Mouse (Mus musculus): ENCODE measurements at regions not wholly inside any gene's neighbourhood (a gene's known extent, or its start where the extent isn't known, plus 50 kb on each side); places are given as distances from the start of the nearest gene placed in this dataset.

GRCm38 (mm10) chr12:35314035-35314434 lies 220.8 kb downstream of the Ahr start:
- Histone ChIP-seq H3K79me3 (ENCODE audit: low read depth) (no peaks in the 10 kb centered on the region), H3K27me3 (ENCODE audit: control insufficient read depth, insufficient read depth, insufficient read length) (no peaks in the 10 kb centered on the region), H3K4me3 (ENCODE audit: insufficient read depth, poor library complexity, severe bottlenecking) (no peak overlapping the region), H3K79me2 (ENCODE audit: control insufficient read depth, insufficient read depth) (no peaks in the 10 kb centered on the region), H3ac (ENCODE audit: control insufficient read depth, insufficient read length, low read depth) (no peak overlapping the region), H3K36me3 (ENCODE audit: control insufficient read depth, insufficient read depth) (no peaks in the 10 kb centered on the region)
- no peak for TF ChIP-seq CEBPB (IDR thresholded peaks at IDR 0.05; ENCODE audit: low read depth)
- no peak for TF ChIP-seq MAX (IDR thresholded peaks at IDR 0.05)
- TF ChIP-seq USF1 (IDR thresholded peaks at IDR 0.05; ENCODE audit: low read depth), result no peak
- TF ChIP-seq FOSL1 (IDR thresholded peaks at IDR 0.05; ENCODE audit: insufficient read depth, low read length, poor library complexity, severe bottlenecking), result no peak
- TF ChIP-seq CTCF (IDR thresholded peaks at IDR 0.05; ENCODE audit: control insufficient read depth, insufficient read depth, insufficient read length), result no peak
- no peak for TF ChIP-seq MYOG (IDR thresholded peaks at IDR 0.05; ENCODE audit: control insufficient read depth, extremely low read depth, insufficient read length)
- no peak for TF ChIP-seq MYOD1 (IDR thresholded peaks at IDR 0.05; ENCODE audit: control insufficient read depth, insufficient read length, low read depth)

- Histone ChIP-seq H3K4me3 (ENCODE audit: insufficient read depth, poor library complexity, severe bottlenecking) (no peak overlapping the region), H3ac (ENCODE audit: control insufficient read depth, insufficient read length, low read depth) (no peak overlapping the region), H3K79me2 (ENCODE audit: control insufficient read depth, insufficient read depth) (no peaks in the 10 kb centered on the region), H3K36me3 (ENCODE audit: control insufficient read depth, insufficient read depth) (no peaks in the 10 kb centered on the region), H3K79me3 (ENCODE audit: low read depth) (no peaks in the 10 kb centered on the region), H3K27me3 (ENCODE audit: control insufficient read depth, insufficient read depth, insufficient read length) (no peaks in the 10 kb centered on the region)
- peak; percentile 81 for TF ChIP-seq MYOD1 (IDR thresholded peaks at IDR 0.05; ENCODE audit: control insufficient read depth, insufficient read length, low read depth)
- TF ChIP-seq USF1 (IDR thresholded peaks at IDR 0.05; ENCODE audit: low read depth), result no peak
Observed at GRCm38 (mm10) chr12:35313191-35313925, 221.5 kb downstream of the Ahr start.

DNA sequence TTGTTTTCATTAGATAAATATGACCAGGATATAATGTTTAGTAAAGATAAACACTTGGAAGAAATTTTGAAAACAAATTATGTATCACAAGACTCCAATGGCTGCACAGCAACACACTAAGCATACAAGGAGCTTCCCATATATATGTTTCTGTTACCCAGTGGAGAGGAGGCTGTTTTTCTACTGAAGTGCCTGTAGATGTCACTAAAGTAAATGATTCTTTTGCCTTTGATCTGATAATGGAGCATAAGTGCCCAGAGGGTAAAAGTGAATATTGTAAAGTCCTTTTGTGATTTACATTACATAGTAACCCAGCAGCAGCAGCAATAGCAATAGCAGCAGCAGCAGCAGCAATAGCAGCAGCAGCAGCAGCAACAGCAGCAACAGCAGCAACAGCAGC lies 226.3 kb downstream of the Ahr start:
- no peak overlapping the region for H3ac ChIP-seq (ENCODE audit: control insufficient read depth, insufficient read length, low read depth)
- TF ChIP-seq MAX (IDR thresholded peaks at IDR 0.05) (no peak), USF1 (IDR thresholded peaks at IDR 0.05; ENCODE audit: low read depth) (no peak), FOSL1 (IDR thresholded peaks at IDR 0.05; ENCODE audit: insufficient read depth, low read length, poor library complexity, severe bottlenecking) (no peak), MYOD1 (IDR thresholded peaks at IDR 0.05; ENCODE audit: control insufficient read depth, insufficient read length, low read depth) (no peak), CEBPB (IDR thresholded peaks at IDR 0.05; ENCODE audit: low read depth) (no peak), MYOG (IDR thresholded peaks at IDR 0.05; ENCODE audit: control insufficient read depth, extremely low read depth, insufficient read length) (no peak), CTCF (IDR thresholded peaks at IDR 0.05; ENCODE audit: control insufficient read depth, insufficient read depth, insufficient read length) (no peak)

DNA sequence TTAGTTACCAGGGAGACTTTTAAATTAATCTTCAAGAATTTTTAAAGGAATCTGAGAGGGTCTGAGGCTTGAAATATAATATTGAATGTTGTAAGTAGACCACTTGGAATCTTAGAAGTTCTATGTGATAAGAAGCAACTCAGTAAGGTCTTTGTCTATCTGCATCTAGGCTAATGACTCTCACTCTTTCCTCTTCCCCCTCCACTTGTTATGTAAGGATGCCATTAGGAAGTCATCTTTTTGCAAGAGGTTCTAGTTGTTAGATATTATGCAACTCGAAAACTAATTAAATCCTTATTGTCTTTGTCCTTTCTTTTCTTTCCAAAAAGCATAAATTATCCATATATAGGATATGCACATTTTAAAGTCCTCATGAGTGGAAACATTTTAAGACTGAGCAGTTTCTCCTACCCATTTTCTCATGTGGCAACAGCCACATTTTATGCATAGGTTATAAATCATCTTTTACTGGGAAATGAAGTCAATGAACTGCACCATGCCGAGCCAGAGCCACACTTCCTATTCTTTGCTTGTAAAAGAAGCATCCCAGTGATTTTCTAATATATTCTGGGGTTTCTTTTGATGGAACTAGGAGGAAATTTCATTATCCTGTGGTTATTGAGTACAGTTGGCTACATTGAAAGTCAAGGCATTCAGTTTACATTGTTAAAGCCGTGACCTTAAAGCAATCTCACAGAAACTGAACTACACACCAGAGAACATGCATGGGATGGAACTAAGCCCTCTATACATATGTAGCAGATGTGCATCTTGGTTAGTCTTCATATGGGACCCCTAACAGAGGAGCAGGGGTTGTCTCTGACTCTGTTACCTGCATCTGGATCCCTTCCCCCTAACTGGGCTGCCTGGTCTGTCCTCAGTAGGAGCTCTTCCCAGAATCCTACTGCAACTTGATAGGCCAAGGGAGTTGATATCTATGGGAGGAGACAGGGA lies 230.8 kb downstream of the Ahr start:
- H3K79me2 ChIP-seq (ENCODE audit: control insufficient read depth, insufficient read depth), result no peaks in the 10 kb centered on the region
- no peak for TF ChIP-seq USF1 (IDR thresholded peaks at IDR 0.05; ENCODE audit: low read depth)
- no peak for TF ChIP-seq CEBPB (IDR thresholded peaks at IDR 0.05; ENCODE audit: low read depth)
- no peak for TF ChIP-seq CTCF (IDR thresholded peaks at IDR 0.05; ENCODE audit: control insufficient read depth, insufficient read depth, insufficient read length)
- no peak for TF ChIP-seq MAX (IDR thresholded peaks at IDR 0.05)
- TF ChIP-seq FOSL1 (IDR thresholded peaks at IDR 0.05; ENCODE audit: insufficient read depth, low read length, poor library complexity, severe bottlenecking), result no peak
- no peak for TF ChIP-seq MYOG (IDR thresholded peaks at IDR 0.05; ENCODE audit: control insufficient read depth, extremely low read depth, insufficient read length)
- TF ChIP-seq MYOD1 (IDR thresholded peaks at IDR 0.05; ENCODE audit: control insufficient read depth, insufficient read length, low read depth), result no peak

More for the DNA sequence above, 226.3 kb downstream of the Ahr start:
- Histone ChIP-seq H3K79me3 (ENCODE audit: low read depth) (no peaks in the 10 kb centered on the region), H3K27me3 (ENCODE audit: control insufficient read depth, insufficient read depth, insufficient read length) (no peaks in the 10 kb centered on the region), H3K4me3 (ENCODE audit: insufficient read depth, poor library complexity, severe bottlenecking) (no peak overlapping the region), H3K79me2 (ENCODE audit: control insufficient read depth, insufficient read depth) (no peaks in the 10 kb centered on the region), H3K36me3 (ENCODE audit: control insufficient read depth, insufficient read depth) (no peaks in the 10 kb centered on the region)

DNA sequence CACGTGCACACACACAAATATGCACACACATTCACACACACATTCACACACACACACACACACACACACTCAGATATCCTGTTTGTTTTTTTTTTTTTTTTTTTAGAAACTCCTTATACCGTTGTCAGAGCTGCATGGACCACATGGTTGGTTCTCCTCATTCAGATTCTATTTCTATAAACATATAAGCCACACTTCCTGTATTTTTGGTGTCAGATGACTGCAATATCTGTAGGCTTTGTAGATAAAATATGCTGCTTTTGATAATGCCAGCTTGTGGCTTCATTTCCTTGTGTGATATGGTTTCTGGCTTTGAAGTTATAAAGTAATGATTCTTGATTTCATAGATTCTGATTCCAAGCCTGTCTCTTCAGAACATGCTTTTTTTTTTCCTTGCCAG lies 231.7 kb downstream of the Ahr start:
- Histone ChIP-seq H3K27me3 (ENCODE audit: control insufficient read depth, insufficient read depth, insufficient read length) (no peaks in the 10 kb centered on the region), H3ac (ENCODE audit: control insufficient read depth, insufficient read length, low read depth) (no peak overlapping the region), H3K4me3 (ENCODE audit: insufficient read depth, poor library complexity, severe bottlenecking) (no peak overlapping the region), H3K79me3 (ENCODE audit: low read depth) (no peaks in the 10 kb centered on the region), H3K79me2 (ENCODE audit: control insufficient read depth, insufficient read depth) (no peaks in the 10 kb centered on the region), H3K36me3 (ENCODE audit: control insufficient read depth, insufficient read depth) (no peaks in the 10 kb centered on the region)
- TF ChIP-seq MYOG (IDR thresholded peaks at IDR 0.05; ENCODE audit: control insufficient read depth, extremely low read depth, insufficient read length), result no peak
- TF ChIP-seq CTCF (IDR thresholded peaks at IDR 0.05; ENCODE audit: control insufficient read depth, insufficient read depth, insufficient read length), result no peak
- TF ChIP-seq MYOD1 (IDR thresholded peaks at IDR 0.05; ENCODE audit: control insufficient read depth, insufficient read length, low read depth), result no peak
- TF ChIP-seq MAX (IDR thresholded peaks at IDR 0.05), result no peak
- no peak for TF ChIP-seq FOSL1 (IDR thresholded peaks at IDR 0.05; ENCODE audit: insufficient read depth, low read length, poor library complexity, severe bottlenecking)
- no peak for TF ChIP-seq USF1 (IDR thresholded peaks at IDR 0.05; ENCODE audit: low read depth)
- TF ChIP-seq CEBPB (IDR thresholded peaks at IDR 0.05; ENCODE audit: low read depth), result no peak

More for the DNA sequence above, 230.8 kb downstream of the Ahr start:
- H3K36me3 ChIP-seq (ENCODE audit: control insufficient read depth, insufficient read depth), result no peaks in the 10 kb centered on the region
- H3ac ChIP-seq (ENCODE audit: control insufficient read depth, insufficient read length, low read depth), result no peak overlapping the region
- no peak overlapping the region for H3K4me3 ChIP-seq (ENCODE audit: insufficient read depth, poor library complexity, severe bottlenecking)
- no peaks in the 10 kb centered on the region for H3K27me3 ChIP-seq (ENCODE audit: control insufficient read depth, insufficient read depth, insufficient read length)
- no peaks in the 10 kb centered on the region for H3K79me3 ChIP-seq (ENCODE audit: low read depth)
